Mouse (Mus musculus): Measurements from ENCODE around the gene Crim1.

DNA sequence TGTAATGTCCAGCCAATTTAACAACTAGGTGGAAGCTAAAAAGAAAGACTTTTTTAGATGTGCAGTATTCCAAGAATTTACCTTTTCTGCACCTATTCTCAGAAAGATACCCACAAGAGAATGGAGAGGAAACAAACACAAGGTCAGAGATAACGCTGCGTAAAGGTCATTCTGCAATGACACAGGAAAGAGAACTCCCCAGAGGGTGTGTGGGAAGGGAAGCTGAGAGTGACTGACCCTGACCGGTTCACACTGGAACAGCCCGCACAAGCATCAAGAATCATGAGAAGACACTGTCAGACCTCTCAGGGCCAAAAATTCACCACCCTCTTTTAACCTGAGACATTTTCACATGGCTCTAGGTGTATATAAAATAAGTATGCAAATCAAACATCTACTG lies 207.5 kb downstream of the Crim1 start:
- TF ChIP-seq CTCF (IDR thresholded peaks at IDR 0.05; ENCODE audit: control insufficient read depth, insufficient read depth, insufficient read length) (no peak), CEBPB (IDR thresholded peaks at IDR 0.05; ENCODE audit: low read depth) (no peak)

Measured in C2C12 (cell line).